Mouse (Mus musculus) limb, embryonic 14.5 days (tissue): ENCODE measurements around the gene Vmn1r87. TPM values are rescaled to one million over a fixed set of nuclear protein-coding genes. Genes with fewer than 3 reads are reported as not detected.

Experiments used
- ATAC-seq: fragments of 200-750 bp; cut with Nextera tagmentation; 2 replicates; pipeline ENCODE4 v1.8.0; 2017; ENCODE audit warnings: low read depth, moderate number of reproducible peaks, moderate TSS enrichment; ENCODE audit not compliant: low FRiP score
- DNase-seq: peaks from one replicate; pipeline ENCODE4 v3.0.0-alpha.2; 2015; ENCODE audit warnings: low spot score
- H3K27ac ChIP-seq: fragments of 300-500 bp; sonication (generic); replicated peaks from 2 replicates; pipeline ENCODE4 v1.5.1; 2014; ENCODE audit warnings: low read depth, mild to moderate bottlenecking, low read length, moderate library complexity, mixed read lengths
- H3K27me3 ChIP-seq: fragments of 300-500 bp; sonication (generic); 2 replicates; pipeline ENCODE4 v1.6.1; 2014; ENCODE audit warnings: low read length, mixed read lengths; ENCODE audit not compliant: control insufficient read depth, insufficient read depth
- H3K36me3 ChIP-seq: fragments of 300-500 bp; sonication (generic); 2 replicates; pipeline ENCODE4 v1.6.1; 2014; ENCODE audit warnings: mild to moderate bottlenecking, low read length, moderate library complexity, mixed read lengths; ENCODE audit not compliant: control insufficient read depth, insufficient read depth
- H3K4me1 ChIP-seq: fragments of 300-500 bp; sonication (generic); 2 replicates; pipeline ENCODE4 v1.6.1; 2014; ENCODE audit warnings: antibody characterized with exemption, low read length, mixed read lengths; ENCODE audit not compliant: control insufficient read depth, insufficient read depth
- H3K4me2 ChIP-seq: fragments of 300-500 bp; sonication (generic); replicated peaks from 2 replicates; pipeline ENCODE4 v1.6.1; 2014; ENCODE audit warnings: low read depth, mild to moderate bottlenecking, low read length, moderate library complexity; ENCODE audit not compliant: severe bottlenecking
- H3K4me3 ChIP-seq: fragments of 300-500 bp; sonication (generic); replicated peaks from 2 replicates; pipeline ENCODE4 v1.5.1; 2014; ENCODE audit warnings: low read length
- H3K9ac ChIP-seq: fragments of 300-500 bp; sonication (generic); 2 replicates; pipeline ENCODE4 v1.6.1; 2014; ENCODE audit warnings: mild to moderate bottlenecking, low read depth, low read length, moderate library complexity; ENCODE audit not compliant: severe bottlenecking
- H3K9me3 ChIP-seq: fragments of 300-500 bp; sonication (generic); 2 replicates; pipeline ENCODE4 v1.6.1; 2016; ENCODE audit warnings: low read length; ENCODE audit not compliant: control insufficient read depth
- POLR2A ChIP-seq: fragments of 200-500 bp; IDR thresholded peaks from 2 replicates; pipeline ENCODE4 v1.8.0; 2012; ENCODE audit warnings: inconsistent platforms, mild to moderate bottlenecking, moderate library complexity, borderline replicate concordance; ENCODE audit not compliant: insufficient read depth, insufficient read length; ENCODE audit errors: extremely low read depth
- WGBS: fragments of 180-500 bp; shearing (Covaris S2); extraction: QIAGEN DNeasy Blood & Tissue Kit; methylation state at CpG from one replicate; pipeline ENCODE4 v1.1.7; 2014; 5-methylcytosine and 5-hydroxymethylcytosine counted together
- polyA plus RNA-seq, 2 experiments: library from polyadenylated mRNA; depleted of rRNA in 1 of 2; stranded (reverse) in 1 of 2; unstranded in 1 of 2; fragments of >200 nt; fragmentation: Nextera tagmentation in 1 of 2; extraction: Ambion mirVana in 1 of 2; gene quantifications; 2 replicates each; pipeline versions ENCODE4 v1.2.1 to v1.2.3; 2012 to 2014

Gene Vmn1r87
- polyA plus RNA-seq, 2 experiments, result not detected

- DNase-seq (no peak), ATAC-seq (no peak)
Observed at GRCm38 (mm10) chr7:13119817-13120216, 20.1 kb downstream of the Vmn1r87 start, which contains the start of gene Vmn1r86. Gene Vmn1r86, minus strand, starts transcription at chr7:13119917.

GRCm38 (mm10) chr7:13095073-13095472 is 44.9 kb downstream of the Vmn1r87 start, which contains the start of gene Vmn1r85:
Gene Vmn1r85, minus strand, starts transcription at chr7:13095173.
- no peak for TF ChIP-seq POLR2A
- Histone ChIP-seq H3K4me2 (no peak within 1 kb of the TSS), H3K27ac (no peak within 1 kb of the TSS), H3K4me3 (no peak within 1 kb of the TSS), H3K36me3 (no peaks in the 10 kb centered on the region), H3K9me3 (no peaks in the 10 kb centered on the region), H3K9ac (no peak within 1 kb of the TSS), H3K27me3 (no peaks in the 10 kb centered on the region), H3K4me1 (no peaks in the 10 kb centered on the region)
- DNase-seq (no peak), ATAC-seq (no peak)
- WGBS, result 60% methylated on average over 3 of the region's 3 CpGs

More at GRCm38 (mm10) chr7:13119817-13120216, 20.1 kb downstream of the Vmn1r87 start, which contains the start of gene Vmn1r86:
- Histone ChIP-seq H3K27ac (no peak within 1 kb of the TSS), H3K27me3 (no peaks in the 10 kb centered on the region), H3K4me3 (no peak within 1 kb of the TSS), H3K4me2 (no peak within 1 kb of the TSS), H3K9ac (no peak within 1 kb of the TSS), H3K4me1 (no peaks in the 10 kb centered on the region), H3K9me3 (no peaks in the 10 kb centered on the region), H3K36me3 (no peaks in the 10 kb centered on the region)
- no peak for TF ChIP-seq POLR2A

Other genes starting within 250 kb of the Vmn1r87 start
- gene Zscan22, start 242.3 kb downstream of the Vmn1r87 start, polyA plus RNA-seq (2012; rRNA removed), result 20.1 and 23.8 TPM in 2 replicates
- gene Zscan22, start 242.3 kb downstream of the Vmn1r87 start, polyA plus RNA-seq (2014; fragmentation: Nextera tagmentation; extraction: Ambion mirVana), result 15.6 and 21.5 TPM in 2 replicates
- 3,045 and 3,888 TPM in 2 replicates for gene Rps5, start 217.9 kb downstream of the Vmn1r87 start, polyA plus RNA-seq (2012; rRNA removed)
- gene Rps5, start 217.9 kb downstream of the Vmn1r87 start, polyA plus RNA-seq (2014; fragmentation: Nextera tagmentation; extraction: Ambion mirVana), result 1,462 and 1,509 TPM in 2 replicates
- gene Rnf225, start 212.7 kb downstream of the Vmn1r87 start, polyA plus RNA-seq (2012; rRNA removed), result 1.8 and 2.3 TPM in 2 replicates
- 0.83 and 0.86 TPM in 2 replicates for gene Rnf225, start 212.7 kb downstream of the Vmn1r87 start, polyA plus RNA-seq (2014; fragmentation: Nextera tagmentation; extraction: Ambion mirVana)
- gene Zfp324, start 174.3 kb downstream of the Vmn1r87 start, polyA plus RNA-seq (2012; rRNA removed), result 9.8 and 12.0 TPM in 2 replicates
- 9.5 and 11.4 TPM in 2 replicates for gene Zfp324, start 174.3 kb downstream of the Vmn1r87 start, polyA plus RNA-seq (2014; fragmentation: Nextera tagmentation; extraction: Ambion mirVana)
- gene Zfp446, start 162.3 kb downstream of the Vmn1r87 start, polyA plus RNA-seq (2012; rRNA removed), result 10.1 and 12.5 TPM in 2 replicates
- 3.5 and 5.4 TPM in 2 replicates for gene Zfp446, start 162.3 kb downstream of the Vmn1r87 start, polyA plus RNA-seq (2014; fragmentation: Nextera tagmentation; extraction: Ambion mirVana)
- 0.23 and 0.26 TPM in 2 replicates for gene Slc27a5, start 142.0 kb downstream of the Vmn1r87 start, polyA plus RNA-seq (2012; rRNA removed)
- not detected in 2 replicates for gene Slc27a5, start 142.0 kb downstream of the Vmn1r87 start, polyA plus RNA-seq (2014; fragmentation: Nextera tagmentation; extraction: Ambion mirVana)
- gene Trim28, start 141.0 kb downstream of the Vmn1r87 start, polyA plus RNA-seq (2012; rRNA removed), result 610 and 816 TPM in 2 replicates
- 408 and 456 TPM in 2 replicates for gene Trim28, start 141.0 kb downstream of the Vmn1r87 start, polyA plus RNA-seq (2014; fragmentation: Nextera tagmentation; extraction: Ambion mirVana)
- 29.3 and 46.7 TPM in 2 replicates for gene Zbtb45, start 130.1 kb downstream of the Vmn1r87 start, polyA plus RNA-seq (2012; rRNA removed)
- gene Zbtb45, start 130.1 kb downstream of the Vmn1r87 start, polyA plus RNA-seq (2014; fragmentation: Nextera tagmentation; extraction: Ambion mirVana), result 25.5 and 25.8 TPM in 2 replicates
- gene Chmp2a, start 105.3 kb downstream of the Vmn1r87 start, polyA plus RNA-seq (2012; rRNA removed), result 97.3 and 151 TPM in 2 replicates
- gene Chmp2a, start 105.3 kb downstream of the Vmn1r87 start, polyA plus RNA-seq (2014; fragmentation: Nextera tagmentation; extraction: Ambion mirVana), result 164 TPM in 2 replicates
- 294 and 308 TPM in 2 replicates for gene Ube2m, start 101.9 kb downstream of the Vmn1r87 start, polyA plus RNA-seq (2012; rRNA removed)
- gene Ube2m, start 101.9 kb downstream of the Vmn1r87 start, polyA plus RNA-seq (2014; fragmentation: Nextera tagmentation; extraction: Ambion mirVana), result 159 and 165 TPM in 2 replicates
- gene Mzf1, start 85.4 kb downstream of the Vmn1r87 start, polyA plus RNA-seq (2012; rRNA removed), result 5.3 and 7.1 TPM in 2 replicates
- 1.9 and 2.5 TPM in 2 replicates for gene Mzf1, start 85.4 kb downstream of the Vmn1r87 start, polyA plus RNA-seq (2014; fragmentation: Nextera tagmentation; extraction: Ambion mirVana)
- gene Vmn1r85, start 45.0 kb downstream of the Vmn1r87 start, polyA plus RNA-seq (2012; rRNA removed), result 0.01 TPM in 1 of 2 replicates, not detected in the other
- not detected in 2 replicates for gene Vmn1r85, start 45.0 kb downstream of the Vmn1r87 start, polyA plus RNA-seq (2014; fragmentation: Nextera tagmentation; extraction: Ambion mirVana)
- not detected in 2 replicates for gene Vmn1r86, start 20.2 kb downstream of the Vmn1r87 start, polyA plus RNA-seq (2012; rRNA removed)
- gene Vmn1r86, start 20.2 kb downstream of the Vmn1r87 start, polyA plus RNA-seq (2014; fragmentation: Nextera tagmentation; extraction: Ambion mirVana), result not detected in 2 replicates
- gene Vmn1r88, start 19.4 kb upstream of the Vmn1r87 start, polyA plus RNA-seq (2012; rRNA removed), result 0.01 TPM in 1 of 2 replicates, not detected in the other
- gene Vmn1r88, start 19.4 kb upstream of the Vmn1r87 start, polyA plus RNA-seq (2014; fragmentation: Nextera tagmentation; extraction: Ambion mirVana), result not detected in 2 replicates
- not detected in 2 replicates for gene Vmn1r89, start 72.9 kb upstream of the Vmn1r87 start, polyA plus RNA-seq (2012; rRNA removed)
- not detected in 2 replicates for gene Vmn1r89, start 72.9 kb upstream of the Vmn1r87 start, polyA plus RNA-seq (2014; fragmentation: Nextera tagmentation; extraction: Ambion mirVana)
- gene Lig1, start 137.1 kb upstream of the Vmn1r87 start, polyA plus RNA-seq (2012; rRNA removed), result 65.2 and 75.9 TPM in 2 replicates
- gene Lig1, start 137.1 kb upstream of the Vmn1r87 start, polyA plus RNA-seq (2014; fragmentation: Nextera tagmentation; extraction: Ambion mirVana), result 88.2 and 104 TPM in 2 replicates
- 9.7 and 14.9 TPM in 2 replicates for gene Zswim9, start 138.6 kb upstream of the Vmn1r87 start, polyA plus RNA-seq (2012; rRNA removed)
- gene Zswim9, start 138.6 kb upstream of the Vmn1r87 start, polyA plus RNA-seq (2014; fragmentation: Nextera tagmentation; extraction: Ambion mirVana), result 6.9 and 7.2 TPM in 2 replicates
- gene Pla2g4c, start 184.5 kb upstream of the Vmn1r87 start, polyA plus RNA-seq (2012; rRNA removed), result 1.9 and 2.4 TPM in 2 replicates
- gene Pla2g4c, start 184.5 kb upstream of the Vmn1r87 start, polyA plus RNA-seq (2014; fragmentation: Nextera tagmentation; extraction: Ambion mirVana), result 0.73 and 1.0 TPM in 2 replicates